Mouse (Mus musculus) forebrain, postnatal 0 days (tissue): Measurements from ENCODE around the gene Frmd4b. TPM values are rescaled to one million over a fixed set of nuclear protein-coding genes. Genes with fewer than 3 reads are reported as not detected.

Source experiments
- ATAC-seq: fragments of 200-750 bp; cut with Nextera tagmentation; 2 replicates; pipeline ENCODE4 v1.8.0; 2017; ENCODE audit warnings: mild to moderate bottlenecking, moderate library complexity
- DNase-seq: peaks from one replicate; pipeline ENCODE4 v3.0.0-alpha.2; 2015
- H3K27ac ChIP-seq: fragments of 300-500 bp; sonication (generic); 2 replicates; pipeline ENCODE4 v1.5.1; 2014; ENCODE audit warnings: low read depth, mild to moderate bottlenecking, antibody characterized with exemption, low read length, moderate library complexity, mixed read lengths
- H3K27me3 ChIP-seq: fragments of 300-500 bp; sonication (generic); 2 replicates; pipeline ENCODE4 v1.6.1; 2014; ENCODE audit warnings: mild to moderate bottlenecking, low read length, mixed read lengths; ENCODE audit not compliant: insufficient read depth
- H3K36me3 ChIP-seq: fragments of 300-500 bp; sonication (generic); 2 replicates; pipeline ENCODE4 v1.6.1; 2014; ENCODE audit warnings: mild to moderate bottlenecking, moderate library complexity; ENCODE audit not compliant: insufficient read depth
- H3K4me1 ChIP-seq: fragments of 300-500 bp; sonication (generic); 2 replicates; pipeline ENCODE4 v1.6.1; 2014; ENCODE audit warnings: antibody characterized with exemption; ENCODE audit not compliant: insufficient read depth
- H3K4me2 ChIP-seq: fragments of 300-500 bp; sonication (generic); 2 replicates; pipeline ENCODE4 v1.6.1; 2014; ENCODE audit warnings: low read depth, mild to moderate bottlenecking, moderate library complexity
- H3K4me3 ChIP-seq: fragments of 300-500 bp; sonication (generic); 2 replicates; pipeline ENCODE4 v1.5.1; 2014; ENCODE audit warnings: low read depth, low read length, mixed read lengths
- H3K9ac ChIP-seq: fragments of 300-500 bp; sonication (generic); 2 replicates; pipeline ENCODE4 v1.6.1; 2014; ENCODE audit warnings: mild to moderate bottlenecking
- H3K9me3 ChIP-seq: fragments of 300-500 bp; sonication (generic); 2 replicates; pipeline ENCODE4 v1.6.1; 2016; ENCODE audit warnings: low read length
- CTCF ChIP-seq: sonication (generic); IDR thresholded peaks from 2 replicates; pipeline ENCODE4 v1.5.1; 2016; ENCODE audit warnings: antibody characterized with exemption, control low read depth, low read depth
- WGBS: fragments of 180-500 bp; shearing (Covaris S2); extraction: QIAGEN DNeasy Blood & Tissue Kit; methylation state at CpG from one replicate; pipeline ENCODE4 v1.1.7; 2014; 5-methylcytosine and 5-hydroxymethylcytosine counted together
- polyA plus RNA-seq: library from polyadenylated mRNA; unstranded; fragments of >200 nt; fragmentation: Nextera tagmentation; extraction: Ambion mirVana; gene quantifications from 2 replicates; pipeline ENCODE4 v1.2.1, GENCODE M21; 2015
- total RNA-seq: library from RNA; depleted of rRNA; stranded (reverse); fragments of >200 nt; gene quantifications from 2 replicates; pipeline ENCODE4 v1.2.3, GENCODE M21; 2014

The Frmd4b gene
- total and polyA plus RNA-seq, 2 experiments from 2014 or later = 17.0 to 43.7 TPM

- ATAC-seq (no peak), DNase-seq (no peak)
- Histone ChIP-seq H3K4me2 (no peak overlapping the region), H3K4me1 (no peaks in the 10 kb centered on the region; the same call in 1 of the 2 replicates), H3K27ac (no peak overlapping the region), H3K9me3 (no peaks in the 10 kb centered on the region), H3K4me3 (no peak overlapping the region), H3K9ac (no peak overlapping the region), H3K36me3 (no peaks in the 10 kb centered on the region), H3K27me3 (no peaks in the 10 kb centered on the region)
- WGBS = 85% methylated on average over 5 of the region's 5 CpGs
- no peak for TF ChIP-seq CTCF
Observed at GRCm38 (mm10) chr6:97516941-97517340, 100.4 kb downstream of the Frmd4b start.

DNA sequence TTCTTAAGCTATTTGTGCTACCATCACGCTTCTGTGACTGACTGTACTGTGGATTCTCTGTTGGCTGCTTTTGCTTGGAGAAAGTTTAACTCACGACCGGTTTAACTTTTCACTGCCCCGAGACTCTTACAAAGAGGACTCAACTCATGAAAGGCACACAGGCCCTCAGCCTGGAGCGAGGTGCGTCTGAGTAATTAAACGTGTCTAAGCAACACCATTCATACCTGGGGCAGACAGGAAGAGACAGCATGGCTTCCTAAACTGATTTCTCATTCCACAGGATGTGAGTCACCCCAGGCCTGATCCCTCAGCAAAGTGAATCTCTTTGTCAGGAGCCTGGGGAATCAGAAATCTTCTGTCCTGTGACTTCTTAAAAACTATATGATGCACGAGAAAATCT lies 106.6 kb downstream of the Frmd4b start:
- Histone ChIP-seq H3K4me3 (no peak overlapping the region), H3K9me3 (no peaks in the 10 kb centered on the region), H3K9ac (no peak overlapping the region), H3K4me2 (no peak overlapping the region), H3K4me1 (0 out of 2 replicates have a peak, but pooled peaks cover 2% of the 10 kb centered on the region), H3K36me3 (no peaks in the 10 kb centered on the region), H3K27me3 (no peaks in the 10 kb centered on the region), H3K27ac (no peak overlapping the region)
- TF ChIP-seq CTCF = no peak
- WGBS = 46% methylated on average over 8 of the region's 8 CpGs
- DNase-seq (no peak), ATAC-seq (no peak)

DNA sequence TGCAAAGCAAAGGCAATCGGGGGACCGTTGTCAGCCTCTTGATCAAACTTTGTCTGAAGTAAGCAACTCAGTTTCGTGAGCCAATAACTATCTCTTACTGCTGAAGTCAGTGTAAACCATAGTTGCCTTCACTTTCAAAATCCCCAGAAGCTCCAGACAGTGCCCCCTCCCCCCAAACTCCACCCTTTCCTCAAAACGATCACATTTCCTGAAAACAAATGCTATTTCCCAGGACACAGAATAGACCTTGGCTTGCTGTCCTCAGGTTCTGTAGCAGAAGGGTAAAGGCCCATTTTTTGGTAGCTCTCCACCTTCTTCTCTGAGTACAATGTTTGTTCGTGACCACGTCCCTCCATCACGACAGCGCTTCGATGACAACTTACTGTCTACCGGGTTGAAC lies 107.9 kb downstream of the Frmd4b start:
- Histone ChIP-seq H3K4me2 (no peak overlapping the region), H3K9me3 (no peaks in the 10 kb centered on the region), H3K9ac (no peak overlapping the region), H3K4me1 (0 out of 2 replicates have a peak, but pooled peaks cover 2% of the 10 kb centered on the region), H3K36me3 (no peaks in the 10 kb centered on the region), H3K27me3 (no peaks in the 10 kb centered on the region), H3K27ac (no peak overlapping the region), H3K4me3 (no peak overlapping the region)
- no peak for TF ChIP-seq CTCF
- DNase-seq = no peak
- 91% methylated on average over 10 of the region's 10 CpGs for WGBS
- no peak for ATAC-seq

DNA sequence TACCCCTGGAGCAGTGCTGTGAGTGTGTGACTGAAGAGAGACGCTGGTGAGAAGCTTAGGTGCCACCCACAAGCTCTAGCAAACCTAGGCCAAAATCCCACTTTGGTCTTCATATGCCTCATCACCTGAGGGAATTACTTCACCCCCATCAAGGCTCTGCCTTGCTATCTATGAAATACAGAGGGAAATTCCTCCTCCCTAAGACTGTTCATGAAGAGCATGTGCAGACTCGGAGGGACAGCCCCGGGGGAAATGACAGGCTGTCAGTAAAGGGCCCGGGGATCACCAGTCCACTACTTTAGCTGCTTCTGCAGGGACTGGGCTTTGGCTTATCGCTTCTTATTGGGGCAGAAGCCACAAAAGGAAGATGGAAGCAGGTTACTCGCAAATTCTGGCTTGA lies 108.9 kb downstream of the Frmd4b start:
- 89% methylated on average over 6 of the region's 6 CpGs for WGBS
- DNase-seq (no peak), ATAC-seq (no peak)
- 0 out of 2 replicates have a peak, but pooled peaks cover 2% of the 10 kb centered on the region for H3K4me1 ChIP-seq
- no peaks in the 10 kb centered on the region for H3K27me3 ChIP-seq
- H3K4me2 ChIP-seq = no peak overlapping the region
- no peak overlapping the region for H3K9ac ChIP-seq
- TF ChIP-seq CTCF = no peak
- no peak overlapping the region for H3K4me3 ChIP-seq
- H3K36me3 ChIP-seq = no peaks in the 10 kb centered on the region
- no peaks in the 10 kb centered on the region for H3K9me3 ChIP-seq
- no peak overlapping the region for H3K27ac ChIP-seq

DNA sequence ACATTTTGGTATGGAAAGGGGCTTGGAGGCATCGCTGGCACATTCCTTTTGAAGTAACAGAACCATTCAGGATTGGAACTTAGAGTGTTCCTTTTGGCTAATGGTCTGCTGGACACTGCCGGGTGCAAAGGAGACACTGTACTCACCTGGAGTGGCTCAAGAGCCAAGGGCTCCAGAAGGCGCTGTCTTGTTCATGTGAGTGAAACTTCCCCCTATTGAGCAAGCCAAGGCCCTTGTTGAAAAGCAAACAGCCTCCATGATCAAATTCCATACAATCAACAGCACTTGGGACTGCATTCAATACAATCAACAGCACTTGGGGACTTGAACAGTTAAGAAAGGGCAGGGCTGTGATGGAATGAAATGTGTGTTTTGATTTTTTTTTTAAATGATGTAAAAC lies 109.4 kb downstream of the Frmd4b start:
- Histone ChIP-seq H3K4me3 (no peak overlapping the region), H3K36me3 (no peaks in the 10 kb centered on the region), H3K9ac (no peak overlapping the region), H3K4me2 (no peak overlapping the region), H3K27ac (no peak overlapping the region), H3K9me3 (no peaks in the 10 kb centered on the region), H3K4me1 (0 out of 2 replicates have a peak, but pooled peaks cover 2% of the 10 kb centered on the region), H3K27me3 (no peaks in the 10 kb centered on the region)
- ATAC-seq = no peak
- WGBS = 95% methylated on average over 3 of the region's 3 CpGs
- DNase-seq = no peak
- TF ChIP-seq CTCF = no peak

DNA sequence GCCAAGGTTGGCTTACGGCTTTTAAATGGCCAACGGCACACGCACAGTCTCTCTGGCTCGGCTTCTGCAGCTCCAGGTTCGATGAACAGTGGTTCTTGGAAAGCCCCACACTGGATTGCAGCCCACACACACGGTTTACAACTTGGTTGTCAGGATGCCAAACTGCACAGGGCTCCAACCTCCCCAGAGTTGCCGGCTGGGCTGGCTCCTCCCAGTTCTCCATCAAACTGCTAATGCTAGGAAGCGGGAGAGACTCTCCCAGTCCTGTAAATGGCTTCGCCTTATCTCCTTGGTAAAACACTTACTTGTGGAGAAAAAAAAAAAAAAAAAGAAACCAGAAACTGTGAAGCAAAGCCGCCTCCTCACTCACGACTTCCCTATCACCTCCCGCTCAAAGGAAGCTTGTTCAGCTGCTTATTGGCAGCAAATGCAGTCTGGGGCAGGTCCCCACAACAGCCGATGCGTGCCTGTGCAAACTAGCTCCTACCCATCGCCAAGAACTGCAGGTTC lies 111.1 kb downstream of the Frmd4b start:
- 22% methylated on average over 15 of the region's 15 CpGs for WGBS
- TF ChIP-seq CTCF = no peak
- Histone ChIP-seq H3K36me3 (no peaks in the 10 kb centered on the region; the same call in 1 of the 2 replicates), H3K4me1 (0 out of 2 replicates have a peak, but pooled peaks cover 2% of the 10 kb centered on the region), H3K27ac (no peak overlapping the region), H3K9ac (no peak overlapping the region), H3K27me3 (no peaks in the 10 kb centered on the region), H3K4me2 (peak overlapping the region; percentile 4; the same call in 1 of the 2 replicates), H3K4me3 (no peak overlapping the region), H3K9me3 (no peaks in the 10 kb centered on the region)
- peak; percentile 75 for ATAC-seq
- DNase-seq = peak; percentile 83

- no peak overlapping the region for H3K9ac ChIP-seq
- no peak overlapping the region for H3K27ac ChIP-seq
- H3K4me3 ChIP-seq = no peak overlapping the region
- H3K9me3 ChIP-seq = no peaks in the 10 kb centered on the region
- no peak for DNase-seq
- no peak for TF ChIP-seq CTCF
- 0 out of 2 replicates have a peak, but pooled peaks cover 2% of the 10 kb centered on the region for H3K4me1 ChIP-seq
- ATAC-seq = no peak
- H3K4me2 ChIP-seq = no peak overlapping the region
- no peaks in the 10 kb centered on the region for H3K27me3 ChIP-seq
- H3K36me3 ChIP-seq = no peaks in the 10 kb centered on the region; the same call in 1 of the 2 replicates
- WGBS = 86% methylated on average over 5 of the region's 5 CpGs
Observed at GRCm38 (mm10) chr6:97504673-97505072, 112.7 kb downstream of the Frmd4b start.
